Mouse (Mus musculus) midbrain, embryonic 15.5 days (tissue): ENCODE measurements around the gene Mag. TPM values are rescaled to one million over a fixed set of nuclear protein-coding genes. Genes with fewer than 3 reads are reported as not detected.

Experiments
- ATAC-seq: fragments of 200-750 bp; cut with Nextera tagmentation; replicated peaks from 2 replicates; pipeline ENCODE4 v1.8.0; 2017; ENCODE audit warnings: moderate TSS enrichment
- H3K27ac ChIP-seq: fragments of 300-500 bp; sonication (generic); 2 replicates; pipeline ENCODE4 v1.5.1; 2015; ENCODE audit warnings: mild to moderate bottlenecking, inconsistent platforms
- H3K27me3 ChIP-seq: fragments of 300-500 bp; sonication (generic); replicated peaks from 2 replicates; pipeline ENCODE4 v1.6.1; 2015; ENCODE audit warnings: inconsistent platforms
- H3K36me3 ChIP-seq: fragments of 300-500 bp; sonication (generic); replicated peaks from 2 replicates; pipeline ENCODE4 v1.6.1; 2015; ENCODE audit warnings: inconsistent platforms
- H3K4me1 ChIP-seq: fragments of 300-500 bp; sonication (generic); 2 replicates; pipeline ENCODE4 v1.6.1; 2015; ENCODE audit warnings: inconsistent platforms
- H3K4me2 ChIP-seq: fragments of 300-500 bp; sonication (generic); 2 replicates; pipeline ENCODE4 v1.6.1; 2015; ENCODE audit warnings: inconsistent platforms, mild to moderate bottlenecking, moderate library complexity
- H3K4me3 ChIP-seq: fragments of 300-500 bp; sonication (generic); 2 replicates; pipeline ENCODE4 v1.5.1; 2015; ENCODE audit warnings: mild to moderate bottlenecking, inconsistent platforms
- H3K9ac ChIP-seq: fragments of 300-500 bp; sonication (generic); 2 replicates; pipeline ENCODE4 v1.6.1; 2015; ENCODE audit warnings: mild to moderate bottlenecking, inconsistent platforms
- H3K9me3 ChIP-seq: fragments of 300-500 bp; sonication (generic); 2 replicates; pipeline ENCODE4 v1.6.1; 2016; ENCODE audit warnings: inconsistent platforms
- WGBS: fragments of 180-500 bp; shearing (Covaris S2); methylation state at CpG from one replicate; pipeline ENCODE4 v1.1.7; 2015; ENCODE audit warnings: mixed read lengths; 5-methylcytosine and 5-hydroxymethylcytosine counted together
- polyA plus RNA-seq: library from polyadenylated mRNA; unstranded; fragments of >200 nt; fragmentation: Nextera tagmentation; extraction: Ambion mirVana; gene quantifications from 2 replicates; pipeline ENCODE4 v1.2.1, GENCODE M21; 2015

The Mag gene
- polyA plus RNA-seq, 1 experiment from 2014 or later: 2.9 TPM

GRCm38 (mm10) chr7:30888786-30889185 lies 25.9 kb downstream of the Mag start:
- no peaks in the 10 kb centered on the region for H3K27me3 ChIP-seq
- no peak overlapping the region for H3K27ac ChIP-seq
- 85% methylated on average over 7 of the region's 7 CpGs for WGBS

GRCm38 (mm10) chr7:30887568-30888188 lies 27.0 kb downstream of the Mag start:
- no peak overlapping the region for H3K9ac ChIP-seq
- 86% methylated on average over 14 of the region's 14 CpGs for WGBS
- H3K4me3 ChIP-seq: no peak overlapping the region
- no peak for ATAC-seq
- H3K9me3 ChIP-seq: no peaks in the 10 kb centered on the region
- no peaks in the 10 kb centered on the region for H3K27me3 ChIP-seq
- H3K4me1 ChIP-seq: no peaks in the 10 kb centered on the region
- H3K36me3 ChIP-seq: no peaks in the 10 kb centered on the region
- no peak overlapping the region for H3K4me2 ChIP-seq
- H3K27ac ChIP-seq: no peak overlapping the region

More at GRCm38 (mm10) chr7:30888786-30889185, 25.9 kb downstream of the Mag start:
- no peak overlapping the region for H3K9ac ChIP-seq
- H3K4me3 ChIP-seq: no peak overlapping the region
- no peak for ATAC-seq
- no peaks in the 10 kb centered on the region for H3K9me3 ChIP-seq
- no peak overlapping the region for H3K4me2 ChIP-seq
- H3K36me3 ChIP-seq: no peaks in the 10 kb centered on the region
- H3K4me1 ChIP-seq: no peaks in the 10 kb centered on the region

- Histone ChIP-seq H3K4me1 (no peaks in the 10 kb centered on the region), H3K27ac (no peak overlapping the region), H3K9me3 (no peaks in the 10 kb centered on the region), H3K36me3 (no peaks in the 10 kb centered on the region), H3K4me3 (no peak overlapping the region), H3K4me2 (no peak overlapping the region), H3K9ac (no peak overlapping the region), H3K27me3 (no peaks in the 10 kb centered on the region)
- 84% methylated on average over 4 of the region's 4 CpGs for whole genome bisulfite sequencing
- ATAC-seq: no peak
These were observed 27.8 kb downstream of the Mag start for GRCm38 (mm10) chr7:30886852-30887251.

- Histone ChIP-seq H3K9ac (no peak overlapping the region), H3K27ac (no peak overlapping the region), H3K4me2 (no peak overlapping the region), H3K27me3 (no peaks in the 10 kb centered on the region), H3K36me3 (no peaks in the 10 kb centered on the region), H3K4me1 (no peaks in the 10 kb centered on the region), H3K4me3 (no peak overlapping the region), H3K9me3 (no peaks in the 10 kb centered on the region)
- ATAC-seq: no peak
These were observed 30.6 kb downstream of the Mag start for GRCm38 (mm10) chr7:30884047-30884446.

- H3K27ac ChIP-seq: no peak overlapping the region
- H3K27me3 ChIP-seq: no peaks in the 10 kb centered on the region
- H3K4me3 ChIP-seq: no peak overlapping the region
- 79% methylated on average over 3 of the region's 3 CpGs for WGBS
- ATAC-seq: no peak
- no peaks in the 10 kb centered on the region for H3K36me3 ChIP-seq
- H3K9ac ChIP-seq: no peak overlapping the region
- H3K4me1 ChIP-seq: no peaks in the 10 kb centered on the region
- H3K4me2 ChIP-seq: no peak overlapping the region
- no peaks in the 10 kb centered on the region for H3K9me3 ChIP-seq
These were observed 33.3 kb downstream of the Mag start for GRCm38 (mm10) chr7:30881367-30881766.

GRCm38 (mm10) chr7:30880176-30880575 lies 34.5 kb downstream of the Mag start, which contains the start of gene Cd22:
Gene Cd22 (minus strand): TSS chr7:30880342.
- Histone ChIP-seq H3K4me1 (no peaks in the 10 kb centered on the region), H3K9me3 (no peaks in the 10 kb centered on the region), H3K36me3 (no peaks in the 10 kb centered on the region), H3K27me3 (no peaks in the 10 kb centered on the region), H3K4me3 (no peak within 1 kb of the TSS), H3K9ac (no peak within 1 kb of the TSS), H3K4me2 (no peak within 1 kb of the TSS), H3K27ac (no peak within 1 kb of the TSS)
- WGBS: 74% methylated on average over 7 of the region's 7 CpGs
- ATAC-seq: no peak

- no peaks in the 10 kb centered on the region for H3K9me3 ChIP-seq
- ATAC-seq: no peak
- H3K27me3 ChIP-seq: no peaks in the 10 kb centered on the region
- H3K4me2 ChIP-seq: no peak overlapping the region
- no peaks in the 10 kb centered on the region for H3K4me1 ChIP-seq
- WGBS: 81% methylated on average over 6 of the region's 6 CpGs
- no peak overlapping the region for H3K9ac ChIP-seq
- H3K27ac ChIP-seq: no peak overlapping the region
- no peak overlapping the region for H3K4me3 ChIP-seq
- H3K36me3 ChIP-seq: no peaks in the 10 kb centered on the region
These were observed 35.7 kb downstream of the Mag start for GRCm38 (mm10) chr7:30878950-30879349.

GRCm38 (mm10) chr7:30873083-30873482 lies 41.6 kb downstream of the Mag start:
- Histone ChIP-seq H3K4me2 (peak overlapping the region; percentile 11; the same call in 1 of the 2 replicates), H3K4me3 (no peak overlapping the region), H3K9ac (no peak overlapping the region), H3K27me3 (no peaks in the 10 kb centered on the region), H3K36me3 (no peaks in the 10 kb centered on the region), H3K9me3 (no peaks in the 10 kb centered on the region), H3K27ac (no peak overlapping the region), H3K4me1 (no peaks in the 10 kb centered on the region)
- no peak for ATAC-seq
- WGBS: 19% methylated on average over 15 of the region's 15 CpGs

GRCm38 (mm10) chr7:30863386-30863785 lies 51.3 kb downstream of the Mag start:
- Histone ChIP-seq H3K36me3 (no peaks in the 10 kb centered on the region), H3K4me1 (no peaks in the 10 kb centered on the region), H3K27ac (no peak overlapping the region), H3K9me3 (no peaks in the 10 kb centered on the region), H3K4me2 (no peak overlapping the region), H3K4me3 (no peak overlapping the region), H3K27me3 (no peaks in the 10 kb centered on the region), H3K9ac (no peak overlapping the region)
- ATAC-seq: no peak
- WGBS: 66% methylated on average over 8 of the region's 8 CpGs

GRCm38 (mm10) chr7:30861464-30861863 lies 53.2 kb downstream of the Mag start, which contains the start of gene Ffar1:
Gene Ffar1 (minus strand): TSS chr7:30861564.
- Histone ChIP-seq H3K4me1 (no peaks in the 10 kb centered on the region), H3K27ac (no peak within 1 kb of the TSS), H3K4me3 (no peak within 1 kb of the TSS), H3K4me2 (no peak within 1 kb of the TSS), H3K9ac (no peak within 1 kb of the TSS), H3K36me3 (no peaks in the 10 kb centered on the region), H3K9me3 (no peaks in the 10 kb centered on the region), H3K27me3 (no peaks in the 10 kb centered on the region)
- ATAC-seq: no peak
- WGBS: 88% methylated on average over 12 of the region's 12 CpGs

GRCm38 (mm10) chr7:30859635-30860402 lies 54.9 kb downstream of the Mag start:
- H3K9me3 ChIP-seq: no peaks in the 10 kb centered on the region
- ATAC-seq: peak; percentile 72
- peak overlapping the region; percentile 52 for H3K4me2 ChIP-seq
- H3K27ac ChIP-seq: no peak overlapping the region
- 8% methylated on average over 15 of the region's 16 CpGs for WGBS
- no peaks in the 10 kb centered on the region for H3K4me1 ChIP-seq
- H3K9ac ChIP-seq: peak overlapping the region; percentile 6; the same call in 1 of the 2 replicates
- H3K36me3 ChIP-seq: no peaks in the 10 kb centered on the region
- peak overlapping the region; percentile 30 for H3K4me3 ChIP-seq
- no peaks in the 10 kb centered on the region for H3K27me3 ChIP-seq

- Histone ChIP-seq H3K4me2 (peak overlapping the region; percentile 52; the same call in 1 of the 2 replicates), H3K4me1 (no peaks in the 10 kb centered on the region), H3K27ac (no peak overlapping the region), H3K36me3 (no peaks in the 10 kb centered on the region), H3K9ac (no peak overlapping the region), H3K4me3 (no peak overlapping the region; the same call in 1 of the 2 replicates), H3K9me3 (no peaks in the 10 kb centered on the region), H3K27me3 (no peaks in the 10 kb centered on the region)
- ATAC-seq: peak; percentile 73
These were observed 55.4 kb downstream of the Mag start for GRCm38 (mm10) chr7:30859290-30859634.

GRCm38 (mm10) chr7:30857746-30858145 lies 56.9 kb downstream of the Mag start:
- H3K4me1 ChIP-seq: no peaks in the 10 kb centered on the region
- no peak overlapping the region for H3K27ac ChIP-seq
- 79% methylated on average over 1 of the region's 1 CpGs for WGBS
- no peaks in the 10 kb centered on the region for H3K36me3 ChIP-seq
- no peak overlapping the region for H3K4me2 ChIP-seq
- H3K4me3 ChIP-seq: no peak overlapping the region
- no peak for ATAC-seq
- no peaks in the 10 kb centered on the region for H3K27me3 ChIP-seq
- H3K9ac ChIP-seq: no peak overlapping the region
- H3K9me3 ChIP-seq: no peaks in the 10 kb centered on the region
